Mouse (Mus musculus) midbrain, embryonic 16.5 days (tissue): ENCODE measurements at regions not wholly inside any gene's neighbourhood (a gene's known extent, or its start where the extent isn't known, plus 50 kb on each side); places are given as distances from the start of the nearest gene placed in this dataset.
A peak's percentile ranks its signal among the peaks of the same experiment; 100 is the strongest.

Source experiments
- ATAC-seq: fragments of 200-750 bp; cut with Nextera tagmentation; 2 replicates; pipeline ENCODE4 v1.8.0; 2017; ENCODE audit warnings: moderate TSS enrichment
- H3K27ac ChIP-seq: fragments of 300-500 bp; sonication (generic); 2 replicates; pipeline ENCODE4 v1.5.1; 2014; ENCODE audit warnings: mild to moderate bottlenecking, low read length, mixed read lengths
- H3K27me3 ChIP-seq: fragments of 300-500 bp; sonication (generic); 2 replicates; pipeline ENCODE4 v1.6.1; 2014; ENCODE audit warnings: low read depth, low read length, mixed read lengths; ENCODE audit not compliant: control insufficient read depth, insufficient read depth
- H3K36me3 ChIP-seq: fragments of 300-500 bp; sonication (generic); 2 replicates; pipeline ENCODE4 v1.6.1; 2014; ENCODE audit warnings: mild to moderate bottlenecking, low read length, moderate library complexity, mixed read lengths; ENCODE audit not compliant: control insufficient read depth, insufficient read depth
- H3K4me1 ChIP-seq: fragments of 300-500 bp; sonication (generic); 2 replicates; pipeline ENCODE4 v1.6.1; 2014; ENCODE audit warnings: mild to moderate bottlenecking, low read length, mixed read lengths; ENCODE audit not compliant: control insufficient read depth, insufficient read depth
- H3K4me2 ChIP-seq: fragments of 300-500 bp; sonication (generic); 2 replicates; pipeline ENCODE4 v1.6.1; 2014; ENCODE audit warnings: mild to moderate bottlenecking, low read length, mixed read lengths
- H3K4me3 ChIP-seq: fragments of 300-500 bp; sonication (generic); 2 replicates; pipeline ENCODE4 v1.5.1; 2014; ENCODE audit warnings: low read depth, mild to moderate bottlenecking, low read length, moderate library complexity, mixed read lengths
- H3K9ac ChIP-seq: fragments of 300-500 bp; sonication (generic); 2 replicates; pipeline ENCODE4 v1.6.1; 2014; ENCODE audit warnings: low read depth, low read length, mixed read lengths
- H3K9me3 ChIP-seq: fragments of 300-500 bp; sonication (generic); replicated peaks from 2 replicates; pipeline ENCODE4 v1.6.1; 2014; ENCODE audit warnings: mild to moderate bottlenecking, low read length, mixed read lengths; ENCODE audit not compliant: control insufficient read depth, poor library complexity, severe bottlenecking
- WGBS: fragments of 180-500 bp; shearing (Covaris S2); extraction: QIAGEN DNeasy Blood & Tissue Kit; methylation state at CpG from one replicate; pipeline ENCODE4 v1.1.7; 2014; 5-methylcytosine and 5-hydroxymethylcytosine counted together

DNA sequence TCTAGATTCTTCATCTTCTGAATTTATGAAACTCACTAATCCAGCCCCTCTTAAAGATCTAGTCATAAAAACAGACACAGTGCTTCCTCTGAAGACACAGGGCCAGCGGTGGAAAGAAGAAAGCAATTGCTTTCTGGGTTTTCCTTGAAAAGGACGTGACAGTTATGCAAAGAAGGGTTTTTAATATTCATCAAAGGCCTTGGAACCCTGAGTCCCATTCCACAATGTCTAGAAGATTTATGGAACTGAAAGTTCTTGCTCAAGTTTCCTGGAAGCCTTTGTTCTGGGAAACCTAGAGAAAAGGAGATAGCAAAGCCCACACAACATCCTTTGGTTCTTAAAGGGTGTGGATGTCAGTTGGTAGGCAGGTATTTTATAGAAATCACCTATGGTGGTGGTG lies 346.0 kb downstream of the Gm45692 start:
- ATAC-seq: no peak
- WGBS: 66% methylated on average over 2 of the region's 2 CpGs
- Histone ChIP-seq H3K4me2 (no peak overlapping the region), H3K9ac (no peak overlapping the region), H3K9me3 (no peaks in the 10 kb centered on the region), H3K4me3 (no peak overlapping the region), H3K27ac (no peak overlapping the region), H3K36me3 (no peaks in the 10 kb centered on the region), H3K4me1 (no peaks in the 10 kb centered on the region), H3K27me3 (no peaks in the 10 kb centered on the region)

DNA sequence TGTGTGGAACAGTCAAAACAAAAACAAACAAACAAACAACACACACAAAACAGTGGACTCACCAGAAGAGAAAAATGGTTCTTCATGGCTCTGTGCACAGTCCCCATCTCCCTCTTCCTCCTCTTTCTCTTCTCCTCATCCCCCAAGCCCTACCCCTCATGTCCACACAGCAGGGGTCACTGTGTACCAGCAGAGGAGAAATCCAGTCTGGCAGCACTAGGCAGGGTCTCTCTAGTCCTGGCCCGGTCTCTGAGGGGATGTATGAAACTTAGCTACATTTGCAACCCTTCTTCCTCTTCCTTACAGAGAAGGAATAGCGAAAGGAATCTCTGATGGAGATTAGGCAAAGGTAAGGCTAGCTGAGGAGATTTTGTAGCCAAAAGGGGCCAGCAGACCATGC lies 349.1 kb downstream of the Gm45692 start:
- no peak overlapping the region for H3K27ac ChIP-seq
- 67% methylated on average over 2 of the region's 2 CpGs for WGBS
- no peak for ATAC-seq
- no peak overlapping the region for H3K4me3 ChIP-seq
- no peak overlapping the region for H3K9ac ChIP-seq
- no peaks in the 10 kb centered on the region for H3K9me3 ChIP-seq
- H3K4me2 ChIP-seq: no peak overlapping the region
- peaks cover 2% of the 10 kb centered on the region; the same call in 1 of the 2 replicates for H3K4me1 ChIP-seq
- H3K36me3 ChIP-seq: no peaks in the 10 kb centered on the region
- H3K27me3 ChIP-seq: no peaks in the 10 kb centered on the region

DNA sequence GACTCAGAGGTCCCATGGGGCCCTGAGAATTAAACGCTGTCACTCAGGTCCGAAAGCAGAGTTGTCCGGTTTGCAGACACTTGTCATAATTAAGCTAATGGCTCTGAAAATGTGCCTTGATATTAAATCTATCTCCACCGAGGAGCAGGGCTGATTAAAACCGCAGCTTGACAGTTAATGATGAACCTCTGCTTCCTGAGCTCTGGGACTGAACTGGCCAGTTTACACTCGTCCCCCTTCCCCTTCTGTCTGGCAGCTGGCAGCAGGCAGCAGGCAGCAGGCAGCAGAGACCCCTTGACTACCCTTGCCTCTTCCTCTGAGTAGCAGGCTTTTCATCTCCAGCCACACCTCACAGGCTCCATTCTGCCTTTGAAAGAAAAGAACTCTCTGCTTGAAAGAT lies 350.4 kb downstream of the Gm45692 start:
- no peak for ATAC-seq
- Histone ChIP-seq H3K9ac (no peak overlapping the region), H3K27ac (no peak overlapping the region), H3K27me3 (no peaks in the 10 kb centered on the region), H3K36me3 (no peaks in the 10 kb centered on the region), H3K4me2 (no peak overlapping the region), H3K9me3 (no peaks in the 10 kb centered on the region), H3K4me1 (peaks cover 2% of the 10 kb centered on the region; the same call in 1 of the 2 replicates), H3K4me3 (no peak overlapping the region)
- 22% methylated on average over 6 of the region's 6 CpGs for WGBS

DNA sequence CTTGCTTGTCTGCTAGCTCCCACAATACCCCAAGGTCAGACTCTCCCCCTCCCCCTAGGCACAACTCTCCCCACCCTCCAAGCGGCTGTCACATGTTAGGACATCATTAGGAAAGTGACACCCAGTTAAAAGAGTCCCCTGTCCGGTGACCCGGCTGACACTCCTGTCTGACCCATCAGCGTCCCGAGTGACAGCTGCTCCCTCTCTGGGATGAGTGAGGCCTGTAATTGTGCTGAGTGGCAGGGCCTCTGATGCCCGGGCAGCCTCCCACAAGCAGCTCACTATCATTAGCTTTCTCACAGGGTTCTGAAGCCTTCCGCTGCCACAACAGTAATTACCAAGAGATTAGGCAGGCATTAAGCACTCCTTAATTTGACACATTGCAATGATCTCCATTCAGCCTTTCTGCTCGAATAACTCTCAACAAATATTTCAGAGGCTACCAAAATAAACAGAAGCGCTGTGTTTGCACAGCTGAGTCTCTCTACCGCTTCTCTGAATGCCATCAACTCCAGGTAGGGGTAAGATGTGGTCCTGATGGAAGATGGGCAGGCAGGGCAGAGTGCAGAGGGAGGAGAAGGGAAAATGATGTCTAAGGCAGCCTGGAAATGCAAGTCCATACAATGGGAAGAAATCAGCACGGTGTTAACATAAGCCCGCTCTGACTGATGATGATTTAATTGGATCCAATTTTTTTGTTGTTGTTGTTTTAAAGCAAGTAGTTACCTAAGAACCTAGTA lies 352.6 kb downstream of the Gm45692 start:
- peaks cover 2% of the 10 kb centered on the region; the same call in 1 of the 2 replicates for H3K4me1 ChIP-seq
- no peaks in the 10 kb centered on the region for H3K9me3 ChIP-seq
- no peak overlapping the region for H3K27ac ChIP-seq
- H3K4me3 ChIP-seq: no peak overlapping the region
- no peak overlapping the region for H3K9ac ChIP-seq
- no peaks in the 10 kb centered on the region for H3K36me3 ChIP-seq
- peak; percentile 72 for ATAC-seq
- WGBS: 11% methylated on average over 12 of the region's 12 CpGs
- H3K4me2 ChIP-seq: no peak overlapping the region
- no peaks in the 10 kb centered on the region; the same call in 1 of the 2 replicates for H3K27me3 ChIP-seq

DNA sequence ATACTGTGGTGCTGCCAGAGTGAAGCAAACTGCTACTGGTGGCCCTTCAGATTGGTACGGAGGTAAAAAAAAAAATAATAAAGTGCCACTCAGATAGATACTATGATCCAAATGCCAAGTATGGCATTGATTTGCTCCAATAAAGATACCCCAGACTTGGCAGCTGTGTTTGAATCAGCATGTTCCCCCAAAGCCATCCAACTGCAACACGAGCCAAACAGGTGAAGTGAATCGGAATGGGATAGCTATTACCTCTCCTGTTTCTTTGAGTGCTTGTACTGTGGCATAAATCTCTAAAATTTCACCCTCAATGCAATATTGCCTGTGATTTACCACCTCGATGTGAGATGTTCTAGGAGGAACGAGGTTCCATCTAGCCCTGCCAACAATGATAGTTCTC lies 365.4 kb downstream of the Gm45692 start:
- no peak overlapping the region for H3K4me2 ChIP-seq
- peaks cover 2% of the 10 kb centered on the region; the same call in 1 of the 2 replicates for H3K4me1 ChIP-seq
- no peaks in the 10 kb centered on the region for H3K36me3 ChIP-seq

DNA sequence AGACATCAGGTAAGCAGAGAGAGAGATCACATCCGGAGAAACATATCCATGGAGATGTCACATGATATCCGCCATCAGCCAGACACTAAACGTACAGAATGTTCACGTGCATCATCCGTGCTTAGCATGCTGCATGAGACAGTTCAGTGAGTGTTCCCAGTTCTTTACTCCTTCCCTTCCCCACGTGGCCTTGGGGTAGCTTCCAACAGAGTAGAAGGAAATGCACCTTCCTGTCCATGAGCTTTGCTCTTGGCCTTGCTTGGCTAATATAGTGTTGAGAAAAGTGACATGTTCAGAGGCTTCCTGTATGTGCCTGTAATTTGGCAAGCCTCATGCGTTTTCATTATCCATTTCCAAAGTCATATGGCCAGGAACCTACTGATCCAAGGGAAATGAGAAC lies 368.5 kb downstream of the Gm45692 start:
- no peak overlapping the region for H3K4me3 ChIP-seq
- no peaks in the 10 kb centered on the region for H3K9me3 ChIP-seq
- WGBS: 91% methylated on average over 7 of the region's 7 CpGs
- H3K36me3 ChIP-seq: no peaks in the 10 kb centered on the region
- H3K4me1 ChIP-seq: peaks cover 2% of the 10 kb centered on the region; the same call in 1 of the 2 replicates
- H3K4me2 ChIP-seq: no peak overlapping the region
- no peak overlapping the region for H3K27ac ChIP-seq
- no peak overlapping the region for H3K9ac ChIP-seq
- no peak for ATAC-seq
- no peaks in the 10 kb centered on the region for H3K27me3 ChIP-seq

More for the DNA sequence above, 365.4 kb downstream of the Gm45692 start:
- no peaks in the 10 kb centered on the region for H3K27me3 ChIP-seq
- no peak overlapping the region for H3K9ac ChIP-seq
- no peak overlapping the region for H3K4me3 ChIP-seq
- H3K27ac ChIP-seq: no peak overlapping the region
- ATAC-seq: no peak
- WGBS: 89% methylated on average over 5 of the region's 5 CpGs
- H3K9me3 ChIP-seq: no peaks in the 10 kb centered on the region

DNA sequence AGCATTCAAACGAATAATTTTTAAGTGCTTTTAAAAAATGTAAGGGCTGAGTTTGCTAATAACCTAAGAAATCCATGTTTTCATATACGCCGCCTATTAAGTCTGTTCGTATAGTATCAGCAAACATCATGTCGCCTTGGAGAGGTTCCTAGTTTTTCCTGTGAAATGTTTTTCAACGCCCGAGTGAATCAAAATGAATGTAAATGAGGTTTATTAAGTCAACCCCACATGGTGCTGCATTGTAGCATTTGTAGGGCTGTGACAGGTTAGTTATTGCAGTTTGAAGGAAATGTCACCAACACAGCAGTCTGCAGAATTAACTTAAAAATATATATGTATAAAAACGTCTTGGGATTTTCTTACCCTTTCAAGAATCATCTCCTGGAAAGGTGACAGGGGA lies 369.3 kb downstream of the Gm45692 start:
- Histone ChIP-seq H3K4me1 (peaks cover 2% of the 10 kb centered on the region; the same call in 1 of the 2 replicates), H3K27me3 (no peaks in the 10 kb centered on the region), H3K4me2 (no peak overlapping the region), H3K9me3 (no peaks in the 10 kb centered on the region), H3K4me3 (no peak overlapping the region), H3K27ac (no peak overlapping the region), H3K36me3 (no peaks in the 10 kb centered on the region), H3K9ac (no peak overlapping the region)
- 46% methylated on average over 8 of the region's 8 CpGs for WGBS
- no peak for ATAC-seq

DNA sequence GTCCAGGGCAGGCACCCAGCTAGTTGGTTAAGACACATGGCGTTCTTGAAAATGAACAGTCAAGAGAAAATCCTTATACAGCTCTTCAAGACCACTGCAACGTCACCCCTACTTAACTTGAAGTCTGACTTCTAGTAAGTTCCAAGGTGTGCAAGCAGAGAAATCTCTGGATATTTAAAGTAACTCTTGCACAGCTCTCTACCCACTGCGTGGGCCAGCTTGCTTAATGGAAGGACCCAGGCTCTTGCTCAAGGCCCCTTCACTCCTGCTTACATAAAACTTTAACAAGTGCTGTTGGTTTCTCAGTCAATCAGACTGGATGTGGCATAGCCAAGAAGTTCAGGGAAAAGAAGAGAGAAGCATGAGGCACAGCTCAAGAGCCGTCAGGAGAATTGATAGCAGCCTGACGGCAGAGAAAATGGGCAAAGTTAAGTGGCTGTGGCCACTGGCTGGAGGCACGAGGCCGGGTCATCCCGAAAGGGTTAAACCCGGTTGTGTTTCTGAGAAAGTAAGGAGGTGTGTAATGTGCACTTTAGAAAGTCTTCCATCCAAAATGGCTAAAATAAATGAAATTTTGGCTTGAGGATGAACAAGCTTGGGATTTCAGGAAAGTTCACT lies 382.0 kb downstream of the Gm45692 start:
- WGBS: 91% methylated on average over 9 of the region's 9 CpGs
- no peaks in the 10 kb centered on the region for H3K36me3 ChIP-seq
- ATAC-seq: no peak
- no peaks in the 10 kb centered on the region for H3K9me3 ChIP-seq
- H3K27me3 ChIP-seq: no peaks in the 10 kb centered on the region
- H3K9ac ChIP-seq: no peak overlapping the region
- no peak overlapping the region for H3K27ac ChIP-seq
- H3K4me1 ChIP-seq: no peaks in the 10 kb centered on the region
- H3K4me3 ChIP-seq: no peak overlapping the region
- H3K4me2 ChIP-seq: no peak overlapping the region

DNA sequence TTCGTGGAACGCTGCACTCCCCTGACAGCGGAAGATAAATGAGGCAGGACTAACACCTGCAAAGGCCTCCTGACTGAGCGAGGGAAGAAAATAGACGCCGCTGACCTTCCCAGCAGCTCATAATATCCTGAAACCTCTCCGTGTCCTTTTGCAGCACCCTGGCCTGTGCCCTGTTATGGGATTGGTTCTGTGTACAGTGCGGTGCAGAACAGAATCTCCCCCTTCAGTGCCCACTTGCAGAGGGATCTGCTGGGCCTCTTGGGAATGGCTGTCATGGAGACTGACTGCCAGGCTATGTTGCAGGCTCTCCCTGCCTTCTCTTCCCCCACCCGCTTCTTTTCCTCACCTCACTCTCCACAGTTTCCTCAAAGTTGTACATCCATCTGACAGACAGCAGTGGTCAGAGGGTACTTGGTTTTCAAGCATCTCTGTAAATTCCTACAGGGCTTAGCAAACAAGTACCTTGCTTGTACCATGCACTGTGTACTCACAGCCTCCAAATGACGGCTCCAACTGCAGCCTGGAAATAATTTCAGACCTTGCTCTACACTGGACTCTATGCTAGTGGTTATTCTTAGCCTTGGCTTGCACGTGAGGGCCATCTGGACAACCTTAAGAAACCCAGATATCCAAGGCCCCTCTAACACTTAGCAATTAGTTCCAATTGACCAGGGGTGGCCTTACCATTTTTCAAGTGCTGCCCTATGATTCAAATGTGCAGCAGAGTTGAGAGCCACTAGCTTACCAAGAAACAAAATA lies 382.7 kb downstream of the Gm45692 start:
- Histone ChIP-seq H3K27me3 (no peaks in the 10 kb centered on the region), H3K9me3 (no peaks in the 10 kb centered on the region), H3K4me3 (no peak overlapping the region), H3K4me1 (no peaks in the 10 kb centered on the region), H3K27ac (no peak overlapping the region), H3K9ac (no peak overlapping the region), H3K36me3 (no peaks in the 10 kb centered on the region), H3K4me2 (no peak overlapping the region)
- 81% methylated on average over 11 of the region's 11 CpGs for WGBS
- no peak for ATAC-seq
